Mouse (Mus musculus) small intestine, adult 2 months (tissue): ENCODE data around the gene Trim46. TPM values are rescaled to one million over a fixed set of nuclear protein-coding genes. Genes with fewer than 3 reads are reported as not detected.

Experiments used
- H3K27ac ChIP-seq: fragments of 200-500 bp; 2 replicates; pipeline ENCODE4 v1.5.1; 2012; ENCODE audit warnings: low read depth, low read length, control low read depth, inconsistent platforms; ENCODE audit not compliant: insufficient read depth
- H3K27me3 ChIP-seq: fragments of 200-500 bp; 2 replicates; pipeline ENCODE4 v1.6.1; 2012; ENCODE audit warnings: mild to moderate bottlenecking, moderate library complexity, low read length, inconsistent platforms; ENCODE audit not compliant: control insufficient read depth, insufficient read depth
- H3K36me3 ChIP-seq: fragments of 200-500 bp; 2 replicates; pipeline ENCODE4 v1.6.1; 2012; ENCODE audit warnings: mild to moderate bottlenecking, low read length, control low read depth, inconsistent platforms; ENCODE audit not compliant: control insufficient read depth, insufficient read depth
- H3K4me1 ChIP-seq: fragments of 200-500 bp; 2 replicates; pipeline ENCODE4 v1.6.1; 2012; ENCODE audit warnings: low read length, inconsistent platforms, mixed read lengths; ENCODE audit not compliant: control insufficient read depth, insufficient read depth, insufficient read length
- H3K4me3 ChIP-seq: fragments of 200-500 bp; 2 replicates; pipeline ENCODE4 v1.5.1; 2012; ENCODE audit warnings: low read depth, mild to moderate bottlenecking, control low read depth, inconsistent platforms, low read length, moderate library complexity
- CTCF ChIP-seq: fragments of 200-500 bp; IDR thresholded peaks from 2 replicates; pipeline ENCODE4 v1.5.1; 2012; ENCODE audit warnings: low read depth, mild to moderate bottlenecking, control low read depth, inconsistent platforms, low read length, moderate library complexity, mixed read lengths; ENCODE audit not compliant: insufficient replicate concordance, insufficient read length; ENCODE audit errors: extremely low read depth
- POLR2A ChIP-seq: fragments of 200-500 bp; IDR thresholded peaks from 2 replicates; pipeline ENCODE4 v1.6.1; 2012; ENCODE audit warnings: low read depth, mild to moderate bottlenecking, control low read depth, inconsistent platforms, low read length, moderate library complexity
- WGBS: fragments of 180-500 bp; shearing (Covaris S2); methylation state at CpG from one replicate; pipeline ENCODE4 v1.1.7; 2018; 5-methylcytosine and 5-hydroxymethylcytosine counted together
- polyA plus RNA-seq: library from polyadenylated mRNA; depleted of rRNA; stranded (reverse); fragments of >200 nt; gene quantifications from 2 replicates; pipeline ENCODE4 v1.2.3, GENCODE M21; 2012

Gene Trim46
- polyA plus RNA-seq, 1 experiment: 4.3 TPM

DNA sequence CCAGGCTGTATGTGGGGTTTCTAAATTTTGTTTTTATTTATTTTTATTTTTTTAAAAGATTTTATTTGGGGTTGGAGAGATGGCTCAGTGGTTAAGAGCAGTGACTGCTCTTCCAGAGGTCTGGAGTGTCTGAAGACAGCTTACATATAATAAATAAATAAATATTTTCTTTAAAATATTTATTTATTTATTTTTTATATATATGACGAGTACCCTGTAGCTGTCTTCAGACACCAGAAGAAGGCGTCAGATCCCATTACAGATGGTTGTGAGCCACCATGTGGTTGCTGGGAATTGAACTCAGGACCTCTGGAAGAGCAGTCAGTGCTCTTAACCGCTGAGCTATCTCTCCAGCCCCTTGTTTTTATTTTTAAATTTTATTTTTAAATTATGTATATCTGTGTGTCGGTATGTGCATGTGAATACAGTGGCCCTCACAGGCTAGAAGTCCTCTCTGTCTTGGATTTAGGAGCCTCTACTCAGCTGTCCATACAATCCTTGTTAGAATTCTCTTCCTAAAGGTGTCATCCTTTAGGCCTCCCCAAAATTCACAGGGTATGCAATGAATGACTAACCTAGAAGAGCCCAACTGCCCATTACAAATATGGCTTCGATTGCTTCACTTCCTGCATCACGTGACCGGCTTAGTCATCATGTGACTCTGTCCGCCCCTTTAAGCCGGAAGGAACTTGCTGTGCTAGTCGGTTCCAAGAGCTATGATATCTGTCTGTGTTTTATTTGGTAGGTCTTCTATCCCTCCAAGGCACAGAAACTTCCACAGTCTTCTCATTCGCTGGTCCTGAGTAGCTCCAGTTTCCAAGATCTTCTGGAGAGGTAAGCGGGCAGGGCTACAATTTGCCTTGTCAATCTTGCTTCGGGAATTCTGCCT is 43.6 kb downstream of the Trim46 start, which contains the start of gene Gba:
Gene Gba (plus strand): TSS at position 676 of the 889 bp plus-strand sequence.
- peak within 1 kb of the TSS; percentile 36; the same call in 1 of the 2 replicates for H3K27ac ChIP-seq
- peaks cover 33% of the 10 kb centered on the region for H3K36me3 ChIP-seq
- TF ChIP-seq CTCF: no peak
- TF ChIP-seq POLR2A: no peak
- H3K27me3 ChIP-seq: no peaks in the 10 kb centered on the region
- peaks cover 4% of the 10 kb centered on the region; the same call in 1 of the 2 replicates for H3K4me1 ChIP-seq
- 19% methylated on average over 13 of the region's 13 CpGs for WGBS
- peak within 1 kb of the TSS; percentile 61 for H3K4me3 ChIP-seq

- peaks cover 8% of the 10 kb centered on the region; the same call in 1 of the 2 replicates for H3K36me3 ChIP-seq
- TF ChIP-seq POLR2A: no peak
- no peak for TF ChIP-seq CTCF
- no peak overlapping the region for H3K4me3 ChIP-seq
- H3K4me1 ChIP-seq: peaks cover 8% of the 10 kb centered on the region; the same call in 1 of the 2 replicates
- WGBS: 68% methylated on average over 3 of the region's 3 CpGs
- H3K27ac ChIP-seq: no peak overlapping the region
- H3K27me3 ChIP-seq: no peaks in the 10 kb centered on the region
These were observed 46.3 kb downstream of the Trim46 start for GRCm38 (mm10) chr3:89199839-89200238.

DNA sequence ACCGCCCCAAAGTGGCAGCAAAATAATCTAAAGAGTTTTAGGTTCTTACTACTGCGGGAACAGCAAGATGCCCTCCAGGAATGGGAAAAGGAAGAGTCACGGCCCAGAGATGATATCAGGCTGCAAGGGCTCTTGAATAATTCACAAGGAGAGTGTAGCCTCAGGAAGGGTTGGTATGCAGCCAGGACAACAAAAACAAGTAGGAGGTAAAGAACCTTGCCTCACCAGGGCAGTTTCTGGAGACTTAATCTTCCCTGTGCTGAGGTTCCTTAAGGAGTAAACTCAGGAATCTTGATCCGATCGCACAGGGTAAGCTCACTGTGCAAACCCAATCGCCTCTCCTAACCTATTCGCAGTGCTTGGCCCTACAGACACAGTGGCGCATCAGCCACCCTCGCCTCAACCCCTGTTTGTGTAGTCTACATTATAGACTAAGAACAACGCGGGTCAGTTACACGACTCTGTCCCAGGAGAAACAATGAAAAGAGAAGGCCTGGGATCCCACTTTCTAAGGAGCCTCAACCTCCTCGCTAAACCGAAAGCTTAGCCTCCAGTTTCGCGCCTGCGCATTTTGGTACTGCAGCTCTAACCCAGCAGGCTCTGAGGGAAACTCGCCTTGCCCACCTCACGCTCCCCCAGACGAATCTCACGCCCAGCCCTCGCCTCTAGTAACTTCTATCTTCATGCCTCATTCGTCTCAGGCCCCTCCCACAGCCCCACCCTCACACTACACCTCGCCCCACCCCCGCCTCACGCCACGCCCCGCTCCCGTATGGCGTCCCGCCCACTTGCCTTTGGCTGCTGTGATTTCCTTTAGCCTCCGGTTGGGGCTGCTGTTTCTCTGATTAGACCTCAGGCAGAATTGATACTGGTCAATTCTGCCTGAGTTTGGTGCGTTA is 49.9 kb downstream of the Trim46 start:
- H3K36me3 ChIP-seq: no peaks in the 10 kb centered on the region
- TF ChIP-seq POLR2A: peak; percentile 51; the same call in 1 of the 2 replicates
- peak; percentile 51; the same call in 1 of the 2 replicates for TF ChIP-seq CTCF
- H3K4me3 ChIP-seq: peak overlapping the region; percentile 61
- peak overlapping the region; percentile 65 for H3K27ac ChIP-seq
- no peaks in the 10 kb centered on the region for H3K27me3 ChIP-seq
- WGBS: 7% methylated on average over 33 of the region's 33 CpGs
- H3K4me1 ChIP-seq: peaks cover 5% of the 10 kb centered on the region; the same call in 1 of the 2 replicates

DNA sequence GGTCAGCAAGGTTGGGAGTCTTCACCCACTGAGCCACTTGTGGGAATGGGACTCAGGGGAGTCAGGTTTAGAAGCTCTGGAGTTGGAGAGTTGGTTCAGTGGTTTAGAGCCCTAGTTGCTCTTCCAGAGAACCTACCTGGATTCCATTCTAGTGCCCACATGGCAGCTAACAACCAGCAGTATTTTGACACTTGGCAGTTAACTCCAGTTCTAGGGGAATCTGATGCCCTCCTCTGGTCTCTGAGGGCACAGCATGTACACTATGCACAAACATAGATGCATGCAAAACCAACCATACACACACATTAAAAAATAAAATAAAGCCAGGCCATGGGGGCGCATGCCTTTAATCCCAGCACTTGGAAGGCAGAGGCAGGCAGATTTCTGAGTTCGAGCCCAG is 52.3 kb downstream of the Trim46 start:
- Histone ChIP-seq H3K27me3 (no peaks in the 10 kb centered on the region), H3K36me3 (no peaks in the 10 kb centered on the region), H3K4me1 (peaks cover 5% of the 10 kb centered on the region; the same call in 1 of the 2 replicates), H3K4me3 (no peak overlapping the region), H3K27ac (no peak overlapping the region)
- WGBS: 95% methylated on average over 2 of the region's 2 CpGs
- TF ChIP-seq POLR2A: no peak
- peak; percentile 18; the same call in 1 of the 2 replicates for TF ChIP-seq CTCF

DNA sequence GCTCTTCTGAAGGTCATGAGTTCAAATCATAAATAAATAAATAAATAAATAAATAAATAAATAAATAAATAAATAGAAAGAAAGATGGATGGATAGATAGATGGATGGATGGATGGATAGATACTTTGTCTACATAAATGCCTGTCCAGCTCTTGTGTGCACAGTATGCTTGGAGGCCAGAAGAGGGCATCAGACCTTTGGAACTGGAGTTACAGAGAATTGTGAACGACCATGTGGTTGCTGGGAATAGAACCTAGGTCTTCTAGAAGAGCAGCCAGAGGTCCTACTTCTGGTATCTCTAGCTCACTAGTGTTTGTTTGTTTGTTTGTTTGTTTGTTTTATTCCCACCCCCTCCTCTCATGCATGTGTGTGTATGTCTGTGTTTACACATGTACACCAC is 52.8 kb downstream of the Trim46 start:
- H3K27ac ChIP-seq: no peak overlapping the region
- peaks cover 5% of the 10 kb centered on the region; the same call in 1 of the 2 replicates for H3K4me1 ChIP-seq
- no peaks in the 10 kb centered on the region for H3K36me3 ChIP-seq
- TF ChIP-seq POLR2A: no peak
- no peak for TF ChIP-seq CTCF
- H3K27me3 ChIP-seq: no peaks in the 10 kb centered on the region
- WGBS: 55% methylated on average over 1 of the region's 1 CpGs
- no peak overlapping the region for H3K4me3 ChIP-seq

- no peak overlapping the region for H3K4me3 ChIP-seq
- no peaks in the 10 kb centered on the region for H3K36me3 ChIP-seq
- no peaks in the 10 kb centered on the region for H3K4me1 ChIP-seq
- H3K27ac ChIP-seq: peak overlapping the region; percentile 61
- no peak for TF ChIP-seq CTCF
- TF ChIP-seq POLR2A: no peak
- WGBS: 66% methylated on average over 8 of the region's 8 CpGs
- no peaks in the 10 kb centered on the region for H3K27me3 ChIP-seq
These were observed 55.7 kb downstream of the Trim46 start for GRCm38 (mm10) chr3:89190436-89190835.
